Mouse (Mus musculus) 3134 (cell line): ENCODE measurements around the gene Bcam.

Experiments
- DNase-seq: peaks from one replicate; pipeline ENCODE4 v3.0.0-alpha.2; 2011; ENCODE audit warnings: low spot score; ENCODE audit not compliant: insufficient read length; ENCODE audit errors: extremely low read depth

Gene Bcam

DNA sequence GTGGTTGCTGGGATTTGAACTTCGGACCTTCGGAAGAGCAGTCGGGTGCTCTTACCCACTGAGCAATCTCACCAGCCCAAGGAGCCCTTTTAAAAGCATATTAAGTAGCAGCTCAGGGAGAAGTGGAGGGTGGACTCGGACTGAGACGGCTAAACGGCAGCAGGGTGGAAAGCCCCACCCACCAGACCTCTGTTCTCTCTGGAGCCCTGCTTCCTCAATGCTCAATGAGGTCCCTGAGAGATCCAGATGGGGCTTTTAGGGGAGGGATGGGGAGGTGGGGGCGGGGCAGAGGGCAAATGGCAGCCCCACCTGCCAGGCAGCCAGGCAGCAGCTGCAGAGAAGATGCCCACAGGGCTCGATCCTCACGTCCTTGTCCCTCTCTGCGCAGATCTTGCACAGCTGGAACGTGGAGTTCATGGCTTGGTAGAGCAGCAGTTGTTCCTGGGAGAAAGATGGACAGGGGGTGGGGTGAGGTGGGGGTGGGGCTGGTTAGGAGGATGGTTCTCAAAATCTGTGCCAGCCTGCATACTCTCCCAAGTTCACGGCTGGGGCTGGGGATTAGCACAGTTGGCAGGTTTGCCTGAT lies 15.2 kb upstream of the Bcam start:
- DNase-seq, result no peak

GRCm38 (mm10) chr7:19784764-19785535 lies 14.1 kb upstream of the Bcam start:
- DNase-seq, result no peak

DNA sequence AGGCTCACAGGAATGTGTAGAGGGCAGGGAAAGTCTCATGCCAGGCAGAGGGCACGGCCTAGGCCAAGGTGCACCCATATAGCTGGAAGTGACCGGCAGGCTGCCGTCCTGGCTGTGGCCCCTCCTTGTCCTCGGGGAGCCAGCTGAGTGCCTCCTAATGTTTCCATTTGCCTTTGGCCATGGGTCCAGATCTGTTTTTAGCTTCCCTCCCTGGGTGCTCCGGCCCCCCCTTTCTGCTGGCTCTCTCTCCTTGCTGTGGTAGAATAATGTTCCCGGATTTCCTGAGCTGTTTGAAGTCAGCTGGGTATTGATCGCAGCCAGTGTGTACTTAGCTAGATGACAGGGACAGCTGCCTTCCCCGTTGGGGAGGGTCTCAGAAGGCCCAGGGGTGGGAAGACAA lies 12.8 kb upstream of the Bcam start:
- DNase-seq, result no peak

GRCm38 (mm10) chr7:19782645-19783044 lies 11.8 kb upstream of the Bcam start:
- no peak for DNase-seq

DNA sequence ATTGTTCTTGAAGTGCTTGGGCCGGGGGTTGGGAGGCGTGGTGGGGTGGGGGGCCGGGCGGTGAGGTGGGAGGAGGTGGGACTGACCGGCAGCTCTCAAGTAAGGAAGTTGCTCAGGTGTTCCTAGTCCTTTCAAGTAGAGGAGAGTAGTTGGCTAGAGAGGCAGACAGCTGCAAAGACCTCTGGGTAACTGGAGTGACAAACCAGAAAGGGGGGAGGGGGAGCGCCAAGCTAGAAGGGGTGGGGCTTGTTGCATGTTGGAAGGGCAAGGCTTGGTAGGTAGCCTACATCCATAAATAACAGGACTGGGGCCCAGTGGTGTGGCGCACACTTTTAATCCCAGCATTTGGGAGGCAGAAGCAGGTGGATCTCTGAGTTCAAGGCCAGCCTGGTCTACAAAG lies 10.9 kb upstream of the Bcam start:
- no peak for DNase-seq

DNA sequence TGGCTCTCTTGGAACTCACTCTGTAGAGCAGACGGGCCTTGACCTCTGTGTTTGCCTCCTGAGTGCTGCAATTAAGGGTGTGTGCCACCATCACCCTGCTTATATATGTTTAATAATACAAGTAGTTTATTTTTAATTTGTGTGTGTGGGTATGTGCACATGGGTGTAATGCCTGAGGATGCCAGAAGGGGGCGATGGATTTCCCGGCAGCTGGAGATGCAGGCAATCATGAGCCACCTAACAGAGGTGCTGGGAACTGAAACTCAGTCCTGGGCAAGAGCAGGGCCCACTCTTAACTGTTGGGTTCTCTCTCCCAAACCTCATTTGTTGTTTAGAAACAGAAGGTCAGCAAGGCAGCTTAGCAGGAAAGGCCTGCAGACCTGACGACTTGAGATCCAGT lies 9.1 kb upstream of the Bcam start:
- no peak for DNase-seq

DNA sequence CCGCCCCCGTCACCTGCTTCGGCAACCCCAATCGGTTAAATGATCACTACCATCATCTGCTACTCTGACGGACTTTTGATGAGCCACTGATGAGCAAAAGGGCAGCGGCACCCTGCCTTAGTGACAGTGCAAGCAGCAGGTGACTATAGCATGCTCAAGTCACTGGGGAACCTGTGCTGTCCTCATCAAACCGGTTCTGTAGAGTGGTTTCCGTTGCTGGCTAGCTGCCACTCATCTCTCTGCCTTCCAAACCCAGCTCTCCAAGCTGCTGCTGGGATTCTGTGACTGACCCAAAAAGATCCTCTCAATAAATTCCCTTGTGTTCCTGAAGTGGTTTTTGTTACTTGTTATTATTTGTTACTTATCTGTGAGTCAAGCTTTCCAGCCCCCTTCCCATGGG lies 7.8 kb upstream of the Bcam start:
- no peak for DNase-seq

DNA sequence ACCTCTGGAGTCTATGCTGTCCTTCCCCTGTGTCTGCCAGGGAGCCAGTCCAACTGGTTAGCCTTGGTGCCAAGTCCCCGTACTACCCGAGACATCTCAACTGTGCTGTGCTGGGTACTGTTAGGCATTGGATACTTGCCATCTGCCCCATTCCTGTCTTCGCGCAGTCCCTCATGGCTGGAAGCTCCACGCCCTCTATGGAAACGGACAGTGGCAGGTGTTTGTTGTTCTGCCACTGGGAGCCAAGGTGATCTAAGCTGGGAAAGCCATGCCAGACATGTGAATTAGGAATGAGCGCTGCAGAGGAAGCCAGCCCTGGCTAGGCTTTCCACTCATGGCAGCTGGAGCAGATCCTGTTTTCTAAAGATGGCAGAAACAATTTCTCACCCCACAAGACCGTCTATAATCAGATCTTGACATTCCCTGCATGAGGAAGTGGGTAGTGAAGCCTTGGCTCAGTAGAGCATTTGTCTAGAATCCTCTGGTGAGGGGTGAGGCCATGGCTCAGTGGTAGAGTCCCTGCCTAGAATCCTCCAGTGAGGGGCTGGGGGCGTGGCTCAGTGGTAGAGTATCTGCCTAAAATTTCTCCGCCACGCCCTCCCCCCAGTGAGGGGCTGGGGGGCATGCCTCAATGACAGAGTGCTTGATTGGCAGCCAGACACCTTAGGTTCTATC lies 6.4 kb upstream of the Bcam start:
- DNase-seq, result no peak

DNA sequence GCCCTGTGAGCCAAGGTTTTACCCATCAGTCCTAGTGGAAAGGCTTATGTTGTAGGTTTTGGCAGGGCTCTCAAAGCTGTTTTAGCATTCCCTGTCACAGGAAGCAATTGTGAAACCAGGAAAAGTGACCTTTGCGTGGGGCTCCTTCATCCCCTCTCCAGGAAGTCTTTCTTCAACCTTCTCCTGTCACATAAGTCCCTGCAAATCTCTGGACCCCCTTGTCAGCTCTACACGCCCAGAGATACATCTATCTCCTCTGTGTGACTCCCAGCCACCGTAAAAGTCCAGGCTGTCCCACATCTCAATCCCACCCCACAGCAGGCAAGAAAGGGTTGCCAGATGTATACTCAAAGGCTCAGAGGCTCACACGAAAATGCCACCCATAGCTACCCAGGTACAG lies 866 bp upstream of the Bcam start:
- DNase-seq, result no peak

DNA sequence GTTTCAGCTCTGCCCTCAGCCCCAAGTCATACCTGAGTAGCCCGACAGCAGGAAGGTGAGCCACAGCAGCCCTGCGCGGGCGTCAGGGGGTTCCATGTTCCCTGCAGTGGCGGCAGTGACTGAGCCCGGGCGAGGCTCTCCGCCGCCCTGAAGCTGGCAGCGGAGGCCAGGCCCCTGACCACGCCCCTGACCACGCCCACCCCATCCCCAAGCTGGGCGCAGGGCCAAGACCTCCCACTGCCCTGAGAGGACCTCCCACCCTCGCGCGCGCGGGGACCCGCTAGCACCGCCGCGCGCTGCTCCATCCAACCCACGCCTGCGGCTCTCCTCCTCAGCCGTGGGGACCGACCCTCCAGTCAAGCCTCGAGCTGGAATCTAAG lies 451 bp downstream of the Bcam start:
- no peak for DNase-seq

GRCm38 (mm10) chr7:19769434-19770374 lies 1.1 kb downstream of the Bcam start:
- no peak for DNase-seq

DNA sequence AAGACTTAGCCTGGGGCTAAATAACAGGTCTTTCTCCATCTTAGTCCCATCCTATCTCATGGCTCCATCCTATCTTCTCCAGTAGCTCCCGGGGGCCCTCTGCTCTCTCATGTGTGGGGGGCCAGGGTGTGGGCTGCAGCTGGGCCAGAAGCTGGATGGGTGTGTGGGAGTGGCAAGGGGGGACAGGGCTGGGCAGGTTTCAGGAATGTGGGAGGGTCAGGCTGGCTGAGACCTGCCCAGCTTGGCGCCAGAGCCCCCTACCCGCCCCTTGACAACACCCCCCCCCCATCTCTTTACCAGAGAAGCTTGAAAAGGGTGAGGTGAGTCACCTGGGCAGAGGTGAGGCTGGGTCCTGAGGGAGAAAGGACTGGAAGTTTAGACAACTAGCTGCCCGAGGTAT lies 1.8 kb downstream of the Bcam start:
- DNase-seq, result no peak

GRCm38 (mm10) chr7:19768251-19768650 lies 2.6 kb downstream of the Bcam start:
- DNase-seq, result no peak

DNA sequence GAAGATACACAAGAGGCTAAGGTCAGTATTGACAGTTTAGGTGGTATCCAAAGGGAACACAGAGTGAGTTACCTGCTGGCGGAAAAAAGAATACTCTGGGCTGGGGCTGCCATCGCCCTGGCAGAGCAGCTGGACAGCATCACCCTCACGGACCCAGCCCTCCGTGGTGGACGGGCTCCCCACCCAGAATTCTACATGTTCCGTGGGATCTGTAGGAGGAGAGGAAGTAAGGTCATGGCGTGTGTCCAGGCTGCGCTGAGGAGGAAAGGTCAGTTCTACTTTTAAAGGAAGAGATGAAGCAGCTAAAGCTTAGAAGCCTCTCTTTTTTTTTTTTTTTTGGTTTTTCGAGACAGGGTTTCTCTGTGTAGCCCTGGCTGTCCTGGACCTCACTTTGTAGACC lies 6.2 kb downstream of the Bcam start:
- DNase-seq, result no peak

DNA sequence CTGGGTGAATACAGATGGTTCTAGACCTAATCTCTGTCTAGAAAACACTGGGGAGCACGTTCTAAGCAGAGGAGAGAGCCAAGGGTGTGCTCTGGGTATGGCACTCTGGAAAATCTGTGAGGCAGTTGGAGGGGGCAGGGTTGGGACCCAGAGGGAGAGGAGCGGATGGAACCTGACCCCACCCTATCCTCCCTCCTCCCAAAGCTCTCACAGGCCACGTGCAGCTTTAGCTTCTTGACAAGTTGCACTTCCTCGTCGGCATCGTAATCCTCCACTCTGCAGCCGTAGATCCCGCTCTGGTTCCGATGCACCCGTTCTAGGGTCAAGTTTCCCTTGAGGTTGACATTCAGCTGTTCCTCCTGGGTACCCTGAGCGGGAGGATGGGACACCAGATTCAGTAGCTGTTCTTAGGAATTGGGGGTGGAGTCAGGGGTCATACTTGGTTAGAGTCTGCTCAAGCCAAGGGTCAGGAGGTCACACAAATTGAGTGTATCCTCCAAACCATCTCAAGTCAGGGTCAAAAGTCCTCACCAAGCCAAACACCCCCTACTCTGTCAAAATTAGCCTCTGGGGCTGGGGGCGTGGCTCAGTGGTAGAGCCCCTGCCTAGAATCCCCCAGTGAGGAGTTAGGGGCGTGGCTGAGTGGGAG lies 6.9 kb downstream of the Bcam start:
- DNase-seq, result no peak

DNA sequence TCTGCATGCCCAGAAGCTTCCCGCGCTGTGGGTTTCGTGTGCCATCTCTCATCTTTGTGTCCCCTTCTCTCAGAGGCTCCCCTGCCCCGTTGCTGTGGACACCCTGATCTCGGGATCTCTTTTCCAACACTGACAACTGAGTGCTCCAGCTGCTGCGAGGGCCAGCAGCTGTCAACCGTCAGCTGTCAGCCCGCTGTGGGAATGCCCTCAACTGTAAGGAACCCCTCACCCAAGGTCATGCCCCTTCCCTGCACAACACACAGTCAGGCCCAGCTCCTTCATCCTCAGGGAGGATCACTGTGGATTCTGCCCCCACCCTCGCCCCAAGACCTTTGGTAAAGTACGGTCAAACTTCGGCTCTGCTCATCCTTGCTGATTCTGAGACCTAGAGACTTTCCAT lies 8.5 kb downstream of the Bcam start:
- no peak for DNase-seq

GRCm38 (mm10) chr7:19760021-19760420 lies 10.8 kb downstream of the Bcam start:
- no peak for DNase-seq

DNA sequence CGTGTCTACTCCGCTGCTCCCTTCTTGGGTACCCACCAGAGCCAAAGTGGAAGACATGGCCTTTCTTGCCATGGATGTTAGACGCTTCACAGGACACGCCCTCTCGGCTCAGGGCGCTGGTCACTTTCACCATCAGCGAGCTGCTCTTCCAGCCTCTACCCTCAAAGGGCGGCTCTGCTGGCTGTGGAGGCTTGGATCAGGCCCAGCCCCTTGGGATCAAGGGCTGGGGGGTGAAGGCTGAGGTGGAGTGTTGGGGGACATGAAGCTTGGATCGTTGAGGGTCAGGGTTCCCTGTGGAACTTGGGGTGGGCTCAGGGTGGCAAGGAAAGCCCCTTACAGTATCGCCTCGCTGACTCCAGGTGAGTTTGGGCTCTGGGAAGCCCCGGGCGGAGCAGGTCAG lies 12.2 kb downstream of the Bcam start:
- DNase-seq, result no peak

DNA sequence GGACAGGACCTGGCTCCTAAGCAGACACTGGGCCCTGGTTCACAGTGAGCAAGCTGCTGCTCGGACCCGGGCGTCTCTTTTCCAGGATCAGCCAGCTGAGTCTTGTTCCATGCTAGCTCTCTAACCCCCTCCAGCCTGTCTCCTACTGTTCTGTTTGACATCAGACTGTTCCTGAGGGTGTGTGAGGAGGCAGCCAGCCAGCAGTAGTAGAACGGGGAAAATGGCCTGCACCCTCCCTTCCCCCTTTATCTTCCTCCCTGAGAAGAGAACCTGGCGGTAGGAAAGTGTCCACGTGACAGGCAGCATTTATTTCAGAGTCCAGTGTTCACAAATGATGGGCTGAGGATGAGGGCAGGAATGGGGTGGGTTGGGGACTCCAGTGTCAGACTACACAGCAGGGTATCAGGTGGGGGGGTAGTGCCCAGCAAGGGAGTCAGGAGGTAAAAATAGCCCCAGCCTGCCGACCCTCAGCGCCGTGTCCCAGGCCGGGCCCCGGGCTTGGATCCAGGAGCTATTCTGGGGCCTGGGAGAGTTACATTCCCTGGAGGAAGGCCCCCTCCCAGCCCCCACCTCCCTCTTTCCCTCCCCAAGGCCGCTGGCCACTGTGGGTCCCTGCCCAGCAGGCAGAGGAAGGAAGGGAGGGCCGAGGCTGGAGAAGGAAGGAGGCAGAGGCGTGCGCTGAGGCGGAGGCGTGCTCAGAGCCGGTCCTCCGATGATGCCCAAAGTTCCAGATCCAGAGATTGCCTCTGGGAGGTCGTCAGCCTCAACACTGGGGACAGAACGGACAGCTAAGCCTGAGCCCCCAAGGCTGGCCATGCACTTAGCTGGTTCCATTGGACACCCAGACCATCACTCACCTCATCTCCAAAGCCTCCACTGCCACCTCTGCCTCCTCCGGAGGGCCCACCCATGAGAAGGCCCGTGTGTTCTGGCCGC lies 14.7 kb downstream of the Bcam start:
- DNase-seq, result no peak

GRCm38 (mm10) chr7:19755008-19755407 lies 15.8 kb downstream of the Bcam start:
- DNase-seq, result no peak
